Mouse (Mus musculus) limb, embryonic 12.5 days (tissue): Measurements from ENCODE around the gene Calhm3. TPM values are rescaled to one million over a fixed set of nuclear protein-coding genes. Genes with fewer than 3 reads are reported as not detected.

Experiments
- ATAC-seq: fragments of 200-750 bp; cut with Nextera tagmentation; 2 replicates; pipeline ENCODE4 v1.8.0; 2017; ENCODE audit warnings: low read depth, moderate TSS enrichment; ENCODE audit not compliant: insufficient number of reproducible peaks, insufficient read depth, low FRiP score, low TSS enrichment
- H3K27ac ChIP-seq: fragments of 300-500 bp; sonication (generic); 2 replicates; pipeline ENCODE4 v1.5.1; 2016; ENCODE audit warnings: mild to moderate bottlenecking, moderate library complexity
- H3K27me3 ChIP-seq: fragments of 300-500 bp; sonication (generic); 2 replicates; pipeline ENCODE4 v1.6.1; 2016; ENCODE audit warnings: mild to moderate bottlenecking, moderate library complexity
- H3K36me3 ChIP-seq: fragments of 300-500 bp; sonication (generic); 2 replicates; pipeline ENCODE4 v1.6.1; 2016; ENCODE audit warnings: mild to moderate bottlenecking, moderate library complexity
- H3K4me1 ChIP-seq: fragments of 300-500 bp; sonication (generic); replicated peaks from 2 replicates; pipeline ENCODE4 v1.6.1; 2016
- H3K4me2 ChIP-seq: fragments of 300-500 bp; sonication (generic); 2 replicates; pipeline ENCODE4 v1.6.1; 2016; ENCODE audit warnings: mild to moderate bottlenecking, moderate library complexity
- H3K4me3 ChIP-seq: fragments of 300-500 bp; sonication (generic); replicated peaks from 2 replicates; pipeline ENCODE4 v1.5.1; 2016; ENCODE audit warnings: mild to moderate bottlenecking
- H3K9ac ChIP-seq: fragments of 300-500 bp; sonication (generic); replicated peaks from 2 replicates; pipeline ENCODE4 v1.6.1; 2016; ENCODE audit warnings: mild to moderate bottlenecking, moderate library complexity
- H3K9me3 ChIP-seq: fragments of 300-500 bp; sonication (generic); 2 replicates; pipeline ENCODE4 v1.6.1; 2016; ENCODE audit warnings: mild to moderate bottlenecking, moderate library complexity
- WGBS: fragments of 180-500 bp; shearing (Covaris S2); methylation state at CpG from one replicate; pipeline ENCODE4 v1.1.7; 2016; 5-methylcytosine and 5-hydroxymethylcytosine counted together
- polyA plus RNA-seq: library from polyadenylated mRNA; unstranded; fragments of >200 nt; fragmentation: Nextera tagmentation; extraction: Ambion mirVana; gene quantifications from 2 replicates; pipeline ENCODE4 v1.2.1, GENCODE M21; 2016

Gene Calhm3
- polyA plus RNA-seq, 1 experiment from 2014 or later = not detected

- 0 out of 2 replicates have a peak, but pooled peaks cover 3% of the 10 kb centered on the region for H3K4me1 ChIP-seq
- H3K36me3 ChIP-seq = no peaks in the 10 kb centered on the region
- no peak overlapping the region for H3K27ac ChIP-seq
- peaks cover 5% of the 10 kb centered on the region; the same call in 1 of the 2 replicates for H3K27me3 ChIP-seq
- no peaks in the 10 kb centered on the region for H3K9me3 ChIP-seq
- WGBS = 66% methylated on average over 7 of the region's 7 CpGs
- no peak overlapping the region for H3K9ac ChIP-seq
- no peak overlapping the region for H3K4me3 ChIP-seq
- peak overlapping the region; percentile 36; the same call in 1 of the 2 replicates for H3K4me2 ChIP-seq
- ATAC-seq = no peak
These were observed 10.2 kb upstream of the Calhm3 start for GRCm38 (mm10) chr19:47167617-47168214.

- Histone ChIP-seq H3K4me2 (no peak overlapping the region), H3K9ac (no peak overlapping the region), H3K4me3 (no peak overlapping the region), H3K27me3 (peaks cover 5% of the 10 kb centered on the region; the same call in 1 of the 2 replicates), H3K9me3 (no peaks in the 10 kb centered on the region), H3K4me1 (0 out of 2 replicates have a peak, but pooled peaks cover 3% of the 10 kb centered on the region), H3K27ac (no peak overlapping the region), H3K36me3 (no peaks in the 10 kb centered on the region)
- ATAC-seq = no peak
- 28% methylated on average over 3 of the region's 3 CpGs for WGBS
These were observed 9.2 kb upstream of the Calhm3 start for GRCm38 (mm10) chr19:47166758-47167157.

GRCm38 (mm10) chr19:47163176-47163744 lies 5.7 kb upstream of the Calhm3 start:
- H3K36me3 ChIP-seq = no peaks in the 10 kb centered on the region

GRCm38 (mm10) chr19:47161669-47162068 lies 4.1 kb upstream of the Calhm3 start:
- Histone ChIP-seq H3K9ac (no peak overlapping the region), H3K4me1 (no peaks in the 10 kb centered on the region), H3K36me3 (no peaks in the 10 kb centered on the region), H3K27me3 (peaks cover 3% of the 10 kb centered on the region; the same call in 1 of the 2 replicates), H3K27ac (no peak overlapping the region), H3K4me2 (no peak overlapping the region), H3K4me3 (no peak overlapping the region), H3K9me3 (no peaks in the 10 kb centered on the region)
- ATAC-seq = no peak
- 66% methylated on average over 4 of the region's 4 CpGs for WGBS

More at GRCm38 (mm10) chr19:47163176-47163744, 5.7 kb upstream of the Calhm3 start:
- no peak for ATAC-seq
- Histone ChIP-seq H3K4me2 (no peak overlapping the region), H3K4me3 (no peak overlapping the region), H3K27me3 (peaks cover 5% of the 10 kb centered on the region; the same call in 1 of the 2 replicates), H3K4me1 (no peaks in the 10 kb centered on the region), H3K27ac (no peak overlapping the region), H3K9me3 (no peaks in the 10 kb centered on the region), H3K9ac (no peak overlapping the region)
- WGBS = 91% methylated on average over 6 of the region's 6 CpGs

GRCm38 (mm10) chr19:47153767-47154166 lies 3.8 kb downstream of the Calhm3 start:
- no peak overlapping the region for H3K27ac ChIP-seq
- 84% methylated on average over 7 of the region's 7 CpGs for WGBS
- H3K36me3 ChIP-seq = no peaks in the 10 kb centered on the region
- H3K9ac ChIP-seq = no peak overlapping the region
- no peak overlapping the region for H3K4me2 ChIP-seq
- H3K4me1 ChIP-seq = peaks cover 17% of the 10 kb centered on the region
- no peaks in the 10 kb centered on the region for H3K9me3 ChIP-seq
- ATAC-seq = no peak
- H3K4me3 ChIP-seq = no peak overlapping the region
- peaks cover 26% of the 10 kb centered on the region for H3K27me3 ChIP-seq

GRCm38 (mm10) chr19:47152062-47152369 lies 5.5 kb downstream of the Calhm3 start:
- Histone ChIP-seq H3K9me3 (no peaks in the 10 kb centered on the region), H3K36me3 (no peaks in the 10 kb centered on the region), H3K4me1 (peaks cover 17% of the 10 kb centered on the region), H3K4me2 (peak overlapping the region; percentile 60), H3K9ac (no peak overlapping the region), H3K27ac (no peak overlapping the region), H3K4me3 (peak overlapping the region; percentile 31), H3K27me3 (peaks cover 26% of the 10 kb centered on the region)
- 59% methylated on average over 12 of the region's 12 CpGs for WGBS
- no peak for ATAC-seq

- Histone ChIP-seq H3K4me2 (peak overlapping the region; percentile 60), H3K4me1 (peaks cover 17% of the 10 kb centered on the region), H3K9ac (no peak overlapping the region), H3K27ac (no peak overlapping the region), H3K36me3 (no peaks in the 10 kb centered on the region), H3K9me3 (no peaks in the 10 kb centered on the region), H3K4me3 (peak overlapping the region; percentile 31), H3K27me3 (peaks cover 26% of the 10 kb centered on the region)
- 27% methylated on average over 32 of the region's 32 CpGs for WGBS
- no peak for ATAC-seq
These were observed 6.1 kb downstream of the Calhm3 start for GRCm38 (mm10) chr19:47151332-47152061.

GRCm38 (mm10) chr19:47149854-47150253 lies 7.7 kb downstream of the Calhm3 start:
- Histone ChIP-seq H3K27ac (no peak overlapping the region), H3K9me3 (no peaks in the 10 kb centered on the region), H3K4me2 (no peak overlapping the region), H3K4me3 (no peak overlapping the region), H3K4me1 (peaks cover 17% of the 10 kb centered on the region), H3K27me3 (peaks cover 28% of the 10 kb centered on the region), H3K9ac (no peak overlapping the region), H3K36me3 (no peaks in the 10 kb centered on the region)
- WGBS = 7% methylated on average over 4 of the region's 4 CpGs
- no peak for ATAC-seq

- WGBS = 76% methylated on average over 5 of the region's 5 CpGs
- Histone ChIP-seq H3K27ac (no peak overlapping the region), H3K36me3 (no peaks in the 10 kb centered on the region), H3K4me1 (peaks cover 17% of the 10 kb centered on the region), H3K9ac (no peak overlapping the region), H3K9me3 (no peaks in the 10 kb centered on the region), H3K4me2 (no peak overlapping the region), H3K27me3 (peaks cover 32% of the 10 kb centered on the region), H3K4me3 (no peak overlapping the region)
- ATAC-seq = no peak
These were observed 9.2 kb downstream of the Calhm3 start for GRCm38 (mm10) chr19:47148267-47148847.

- Histone ChIP-seq H3K4me2 (no peak within 1 kb of the TSS), H3K9ac (no peak within 1 kb of the TSS), H3K27ac (no peak within 1 kb of the TSS), H3K27me3 (peaks cover 14% of the 10 kb centered on the region; the same call in 1 of the 2 replicates), H3K4me1 (peaks cover 6% of the 10 kb centered on the region), H3K9me3 (no peaks in the 10 kb centered on the region), H3K36me3 (no peaks in the 10 kb centered on the region), H3K4me3 (no peak within 1 kb of the TSS)
- ATAC-seq = no peak
- 89% methylated on average over 6 of the region's 6 CpGs for WGBS
These were observed 13.4 kb downstream of the Calhm3 start, which contains the start of gene Calhm1 for GRCm38 (mm10) chr19:47144154-47144553. Gene Calhm1 (minus strand): TSS chr19:47144254.

- Histone ChIP-seq H3K4me3 (no peak overlapping the region), H3K9me3 (no peaks in the 10 kb centered on the region), H3K4me1 (peaks cover 23% of the 10 kb centered on the region), H3K27ac (no peak overlapping the region), H3K4me2 (no peak overlapping the region), H3K27me3 (peaks cover 18% of the 10 kb centered on the region; the same call in 1 of the 2 replicates), H3K36me3 (no peaks in the 10 kb centered on the region), H3K9ac (no peak overlapping the region)
- ATAC-seq = no peak
- WGBS = 81% methylated on average over 6 of the region's 6 CpGs
These were observed 15.1 kb downstream of the Calhm3 start for GRCm38 (mm10) chr19:47142438-47142837.
